Mouse (Mus musculus): ENCODE results near the gene Ddx60. TPM values are rescaled to one million over a fixed set of nuclear protein-coding genes. Genes with fewer than 3 reads are reported as not detected.

Gene Ddx60
- polyA plus RNA-seq, 1 experiment from 2014 or later = 0.37 TPM

DNA sequence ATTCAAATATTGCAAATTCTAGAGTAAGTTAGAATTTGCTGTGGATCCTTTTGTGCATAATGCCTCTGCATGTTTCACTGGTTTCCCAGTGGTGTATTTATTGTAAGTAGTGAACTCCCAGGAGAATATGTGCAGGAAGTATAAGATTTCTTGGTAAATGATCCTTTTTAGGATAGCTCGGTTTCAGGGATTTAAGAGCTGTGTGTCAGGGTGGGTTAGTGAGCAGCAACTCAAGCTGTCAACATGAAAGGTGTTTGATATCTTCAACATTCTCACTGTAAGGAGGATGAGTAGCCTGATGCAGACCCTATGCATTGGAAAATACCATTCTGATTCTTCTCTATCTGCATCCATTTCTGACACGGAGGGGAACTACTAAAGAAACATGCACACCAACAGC, 69.2 kb downstream of the Ddx60 start:
- Histone ChIP-seq H3K4me1 (no peaks in the 10 kb centered on the region), H3K9me3 (no peaks in the 10 kb centered on the region), H3K27me3 (replicated peaks) (no peaks in the 10 kb centered on the region), H3K27ac (no peak overlapping the region), H3K4me2 (no peak overlapping the region), H3K9ac (no peak overlapping the region), H3K36me3 (replicated peaks) (no peaks in the 10 kb centered on the region), H3K4me3 (no peak overlapping the region)
- no peak for ATAC-seq (replicated peaks)
- 84% methylated on average over 2 of the region's 2 CpGs for WGBS

- 95% methylated on average over 4 of the region's 4 CpGs for WGBS
- Histone ChIP-seq H3K27ac (no peak overlapping the region), H3K4me2 (no peak overlapping the region), H3K27me3 (replicated peaks) (no peaks in the 10 kb centered on the region), H3K4me1 (no peaks in the 10 kb centered on the region), H3K4me3 (no peak overlapping the region), H3K9ac (no peak overlapping the region), H3K36me3 (replicated peaks) (no peaks in the 10 kb centered on the region), H3K9me3 (no peaks in the 10 kb centered on the region)
- no peak for ATAC-seq (replicated peaks)
Observed at GRCm38 (mm10) chr8:62014166-62014565, 86.3 kb downstream of the Ddx60 start.

DNA sequence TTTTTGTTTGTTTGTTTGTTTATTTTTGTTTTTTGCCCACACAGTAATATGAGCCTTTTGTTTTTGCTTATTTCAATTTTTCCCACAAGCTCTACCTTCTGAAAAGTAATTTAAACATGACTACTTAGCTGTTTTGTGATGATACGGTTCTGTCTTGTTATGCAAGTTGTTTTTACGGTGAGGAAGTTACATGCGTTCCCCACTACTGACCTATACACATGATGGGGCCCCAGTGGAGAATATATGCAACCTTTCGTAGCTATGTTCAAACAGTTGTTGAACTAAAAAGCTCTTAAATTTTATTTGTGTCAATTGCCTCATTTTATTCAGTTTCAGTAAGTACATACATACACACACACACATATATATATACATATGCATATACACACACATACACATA, 86.7 kb downstream of the Ddx60 start:
- Histone ChIP-seq H3K27ac (no peak overlapping the region), H3K9ac (no peak overlapping the region), H3K4me3 (no peak overlapping the region), H3K4me1 (no peaks in the 10 kb centered on the region), H3K27me3 (replicated peaks) (no peaks in the 10 kb centered on the region), H3K9me3 (no peaks in the 10 kb centered on the region), H3K36me3 (replicated peaks) (no peaks in the 10 kb centered on the region), H3K4me2 (no peak overlapping the region)
- WGBS = 93% methylated on average over 4 of the region's 4 CpGs
- ATAC-seq (replicated peaks) = no peak

GRCm38 (mm10) chr8:62034351-62034750, 106.5 kb downstream of the Ddx60 start:
- no peak for ATAC-seq (replicated peaks)
- Histone ChIP-seq H3K4me2 (no peak overlapping the region), H3K9me3 (no peaks in the 10 kb centered on the region), H3K36me3 (replicated peaks) (no peaks in the 10 kb centered on the region), H3K27ac (no peak overlapping the region), H3K9ac (no peak overlapping the region), H3K27me3 (replicated peaks) (no peaks in the 10 kb centered on the region), H3K4me3 (no peak overlapping the region), H3K4me1 (no peaks in the 10 kb centered on the region)
- WGBS = 75% methylated on average over 3 of the region's 3 CpGs

DNA sequence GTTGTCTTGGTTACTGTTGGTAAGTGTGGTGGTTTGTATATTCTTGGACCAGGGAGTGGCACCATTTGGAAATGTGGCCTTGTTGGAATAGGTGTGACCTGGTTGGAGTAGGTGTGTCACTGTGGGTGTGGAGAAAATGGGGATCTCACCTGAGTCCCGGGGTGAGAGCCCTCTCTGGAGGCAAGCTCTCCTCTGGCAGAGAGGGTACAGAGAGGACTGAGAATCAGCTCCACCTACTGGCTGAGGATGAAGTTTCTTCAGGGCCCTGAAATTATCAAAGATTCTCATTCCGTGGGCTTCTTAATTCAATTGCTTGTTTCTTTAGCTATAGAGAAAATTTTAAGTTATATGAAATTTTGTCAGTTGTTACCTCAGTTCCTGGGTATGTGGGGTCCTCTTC, 118.9 kb downstream of the Ddx60 start:
- Histone ChIP-seq H3K27me3 (replicated peaks) (no peaks in the 10 kb centered on the region), H3K4me1 (no peaks in the 10 kb centered on the region), H3K36me3 (replicated peaks) (no peaks in the 10 kb centered on the region), H3K4me3 (no peak overlapping the region), H3K27ac (no peak overlapping the region), H3K9ac (no peak overlapping the region), H3K9me3 (no peaks in the 10 kb centered on the region), H3K4me2 (no peak overlapping the region)
- ATAC-seq (replicated peaks) = no peak
- WGBS = 44% methylated on average over 2 of the region's 2 CpGs

DNA sequence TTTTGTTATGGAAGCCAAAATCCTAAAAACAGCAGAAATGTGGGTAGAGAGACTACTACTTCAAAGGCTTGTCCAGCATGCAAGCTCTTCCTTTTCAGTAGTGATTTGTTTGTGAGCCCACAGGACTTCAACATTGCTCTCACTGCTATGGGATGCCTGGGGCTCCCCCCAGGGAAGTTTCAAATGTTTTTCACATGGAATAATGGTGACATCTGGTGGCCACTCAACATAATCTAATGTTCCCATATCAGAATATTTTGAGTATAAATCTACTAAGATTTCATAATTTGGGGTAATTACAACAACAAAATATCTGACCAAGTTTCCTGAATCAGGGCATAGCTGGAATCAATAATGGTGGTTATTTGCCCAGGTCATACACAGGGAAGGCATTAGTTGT, 132.5 kb downstream of the Ddx60 start:
- H3K9ac ChIP-seq = no peak overlapping the region
- no peak overlapping the region for H3K27ac ChIP-seq
- H3K4me2 ChIP-seq = no peak overlapping the region
- ATAC-seq (replicated peaks) = no peak
- no peak overlapping the region for H3K4me3 ChIP-seq
- H3K27me3 ChIP-seq (replicated peaks) = no peaks in the 10 kb centered on the region
- H3K9me3 ChIP-seq = no peaks in the 10 kb centered on the region
- no peaks in the 10 kb centered on the region for H3K36me3 ChIP-seq (replicated peaks)
- no peaks in the 10 kb centered on the region for H3K4me1 ChIP-seq

GRCm38 (mm10) chr8:62068305-62068704, 140.4 kb downstream of the Ddx60 start:
- H3K4me1 ChIP-seq = no peaks in the 10 kb centered on the region
- H3K4me2 ChIP-seq = no peak overlapping the region
- ATAC-seq (replicated peaks) = no peak
- no peak overlapping the region for H3K9ac ChIP-seq
- H3K36me3 ChIP-seq (replicated peaks) = no peaks in the 10 kb centered on the region
- H3K9me3 ChIP-seq = no peaks in the 10 kb centered on the region
- no peaks in the 10 kb centered on the region for H3K27me3 ChIP-seq (replicated peaks)
- H3K27ac ChIP-seq = no peak overlapping the region
- no peak overlapping the region for H3K4me3 ChIP-seq

- Histone ChIP-seq H3K27ac (no peak overlapping the region), H3K9me3 (no peaks in the 10 kb centered on the region), H3K4me3 (no peak overlapping the region), H3K9ac (no peak overlapping the region), H3K27me3 (replicated peaks) (no peaks in the 10 kb centered on the region), H3K4me1 (no peaks in the 10 kb centered on the region), H3K4me2 (no peak overlapping the region), H3K36me3 (replicated peaks) (no peaks in the 10 kb centered on the region)
- peak; percentile 89 for ATAC-seq (replicated peaks)
- 41% methylated on average over 3 of the region's 3 CpGs for WGBS
Observed at GRCm38 (mm10) chr8:62080195-62080802, 152.4 kb downstream of the Ddx60 start.

DNA sequence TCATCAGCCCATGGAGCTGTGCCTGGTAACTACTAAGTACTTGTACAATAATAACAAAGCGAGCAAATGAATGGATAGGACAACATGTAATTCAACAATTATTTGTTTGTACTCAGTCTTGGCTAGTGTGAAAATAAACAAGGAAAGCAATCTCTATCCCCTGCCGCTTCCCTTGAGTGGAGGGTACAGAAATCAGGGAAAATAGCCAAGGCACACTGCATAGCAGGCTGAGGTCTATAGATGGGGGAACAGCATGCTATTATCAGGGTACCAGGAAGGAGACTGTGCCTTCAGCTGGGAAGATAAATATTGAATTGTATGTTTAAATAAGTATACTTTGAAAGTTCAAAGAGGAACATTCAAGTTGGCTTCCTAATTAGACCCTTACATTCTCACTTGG, 153.9 kb downstream of the Ddx60 start:
- no peak overlapping the region for H3K27ac ChIP-seq
- no peak overlapping the region for H3K4me3 ChIP-seq
- no peak overlapping the region for H3K9ac ChIP-seq
- H3K36me3 ChIP-seq (replicated peaks) = no peaks in the 10 kb centered on the region
- no peaks in the 10 kb centered on the region for H3K4me1 ChIP-seq
- 80% methylated on average over 2 of the region's 2 CpGs for WGBS
- H3K9me3 ChIP-seq = no peaks in the 10 kb centered on the region
- no peak overlapping the region for H3K4me2 ChIP-seq
- 0 out of 2 replicates have a peak, but pooled peaks have one; percentile 18 for ATAC-seq (replicated peaks)
- H3K27me3 ChIP-seq (replicated peaks) = no peaks in the 10 kb centered on the region

Other genes with a start within 250 kb of the Ddx60 start
- gene Palld, start 25.4 kb upstream of the Ddx60 start, polyA plus RNA-seq (2015; fragmentation: Nextera tagmentation; extraction: Ambion mirVana) = 17.3 and 20.1 TPM in 2 replicates
- not detected in 2 replicates for gene Anxa10, start 195.1 kb downstream of the Ddx60 start, polyA plus RNA-seq (2015; fragmentation: Nextera tagmentation; extraction: Ambion mirVana)

All from midbrain, embryonic 15.5 days (tissue).